Mouse (Mus musculus) spleen, adult 2 months (tissue): Measurements from ENCODE around the gene Hspa8. TPM values are rescaled to one million over a fixed set of nuclear protein-coding genes. Genes with fewer than 3 reads are reported as not detected.

ENCODE experiments used
- DNase-seq, 2 experiments: peaks; one replicate each; pipeline versions ENCODE4 v3.0.0 to v3.0.0-alpha.2; 2012 to 2021; ENCODE audit warnings: low spot score in 2 of 2, low read depth in 1 of 2
- H3K27ac ChIP-seq: fragments of 200-500 bp; 2 replicates; pipeline ENCODE4 v1.5.1; 2012; ENCODE audit warnings: low read length, inconsistent platforms; ENCODE audit not compliant: insufficient read depth
- H3K27me3 ChIP-seq: fragments of 200-500 bp; 2 replicates; pipeline ENCODE4 v1.6.1; 2012; ENCODE audit warnings: mild to moderate bottlenecking, moderate library complexity, low read length, inconsistent platforms; ENCODE audit not compliant: control insufficient read depth, insufficient read depth
- H3K36me3 ChIP-seq: fragments of 200-500 bp; 2 replicates; pipeline ENCODE4 v1.6.1; 2012; ENCODE audit warnings: mild to moderate bottlenecking, low read length, inconsistent platforms; ENCODE audit not compliant: control insufficient read depth, insufficient read depth
- H3K4me1 ChIP-seq: fragments of 200-500 bp; 2 replicates; pipeline ENCODE4 v1.6.1; 2011; ENCODE audit warnings: inconsistent platforms; ENCODE audit not compliant: control insufficient read depth, insufficient read depth, insufficient read length
- H3K4me3 ChIP-seq: fragments of 200-500 bp; 2 replicates; pipeline ENCODE4 v1.5.1; 2011; ENCODE audit warnings: mild to moderate bottlenecking, inconsistent platforms; ENCODE audit not compliant: insufficient read depth, insufficient read length; ENCODE audit errors: extremely low read depth
- CTCF ChIP-seq: fragments of 200-500 bp; IDR thresholded peaks from 2 replicates; pipeline ENCODE4 v1.5.1; 2011; ENCODE audit warnings: mild to moderate bottlenecking, inconsistent platforms; ENCODE audit not compliant: insufficient read depth, insufficient read length, insufficient replicate concordance; ENCODE audit errors: extremely low read depth
- POLR2A ChIP-seq: fragments of 200-500 bp; IDR thresholded peaks from 2 replicates; pipeline ENCODE4 v1.6.1; 2011; ENCODE audit warnings: low read depth, low read length, inconsistent platforms
- WGBS: fragments of 180-500 bp; shearing (Covaris S2); methylation state at CpG from one replicate; pipeline ENCODE4 v1.1.7; 2018; 5-methylcytosine and 5-hydroxymethylcytosine counted together
- polyA plus RNA-seq: library from polyadenylated mRNA; depleted of rRNA; stranded (reverse); fragments of >200 nt; gene quantifications from 2 replicates; pipeline ENCODE4 v1.2.3, GENCODE M21; 2012; rRNA removed

The Hspa8 gene
- polyA plus RNA-seq, result 1,187 and 1,452 TPM in 2 replicates

DNA sequence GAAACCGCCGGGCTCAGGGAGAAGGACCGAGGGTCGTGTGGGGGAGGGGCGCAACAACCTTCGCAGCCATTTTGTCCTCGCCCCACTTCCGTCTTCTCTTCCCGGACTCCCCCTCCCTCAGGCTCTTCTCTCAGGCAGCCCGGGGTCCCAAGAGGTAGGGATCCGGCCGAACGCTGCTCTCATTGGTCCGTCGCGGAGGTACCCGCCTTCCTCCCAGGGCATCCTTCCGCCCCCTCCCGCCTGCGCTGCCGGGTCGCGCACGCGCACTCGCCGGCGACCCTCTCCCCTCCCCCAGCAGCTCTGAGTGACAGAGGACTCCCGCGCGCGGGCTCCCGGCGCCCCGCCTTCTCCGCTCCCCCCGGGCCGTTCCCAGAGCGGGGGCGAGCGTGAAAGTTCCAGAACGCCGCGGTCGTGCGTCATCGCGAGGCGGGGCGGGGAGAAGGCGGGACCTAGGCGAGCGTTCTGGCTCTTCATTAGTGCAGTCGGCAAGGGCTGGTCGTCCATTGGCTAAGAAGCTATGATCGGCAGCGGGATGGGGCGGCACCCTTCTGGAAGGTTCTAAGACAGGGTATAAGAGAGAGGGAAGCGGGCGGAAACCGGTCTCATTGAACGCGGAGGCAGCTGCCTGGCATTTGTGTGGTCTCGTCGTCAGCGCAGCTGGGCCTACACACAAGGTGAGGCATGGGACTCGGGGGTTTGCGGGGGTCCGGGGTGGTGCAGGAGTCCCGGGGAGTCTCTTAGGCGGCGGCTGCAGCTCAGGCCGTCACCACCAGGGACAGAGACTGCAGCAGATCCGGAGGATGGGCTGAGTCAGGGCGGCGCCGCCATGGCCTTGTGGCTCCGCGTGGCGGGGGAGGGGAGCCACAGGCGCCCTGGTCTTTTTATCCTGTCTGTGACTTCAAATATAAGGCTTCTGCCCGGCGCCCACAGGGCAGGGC lies at the start of gene Hspa8:
TSS of gene Hspa8 (plus strand) at position 310 of the 938 bp plus-strand sequence.
- TF ChIP-seq CTCF (no peak), POLR2A (peak; percentile 100)
- Histone ChIP-seq H3K27me3 (no peaks in the 10 kb centered on the region), H3K27ac (peak within 1 kb of the TSS; percentile 99), H3K4me1 (no peaks in the 10 kb centered on the region; the same call in 1 of the 2 replicates), H3K36me3 (peaks cover 23% of the 10 kb centered on the region), H3K4me3 (peak within 1 kb of the TSS; percentile 98)
- WGBS, result under 1% methylated on average over 81 of the region's 83 CpGs
- peak; percentile 99 to 100 for DNase-seq

- 80% methylated on average over 3 of the region's 3 CpGs for WGBS
- no peaks in the 10 kb centered on the region for H3K36me3 ChIP-seq
- no peak for DNase-seq
- no peaks in the 10 kb centered on the region for H3K27me3 ChIP-seq
- H3K27ac ChIP-seq, result no peak overlapping the region
- H3K4me3 ChIP-seq, result no peak overlapping the region
- no peaks in the 10 kb centered on the region for H3K4me1 ChIP-seq
- no peak for TF ChIP-seq CTCF
- no peak for TF ChIP-seq POLR2A
These were observed 49.0 kb upstream of the Hspa8 start for GRCm38 (mm10) chr9:40751749-40752148.

- Histone ChIP-seq H3K27me3 (no peaks in the 10 kb centered on the region), H3K4me1 (peaks cover 2% of the 10 kb centered on the region; the same call in 1 of the 2 replicates), H3K27ac (no peak overlapping the region), H3K36me3 (no peaks in the 10 kb centered on the region), H3K4me3 (no peak overlapping the region)
- TF ChIP-seq CTCF (peak; percentile 47; the same call in 1 of the 2 replicates), POLR2A (no peak)
- DNase-seq, result peak; percentile 41 to 43
- WGBS, result 15% methylated on average over 4 of the region's 4 CpGs
These were observed 44.4 kb upstream of the Hspa8 start for GRCm38 (mm10) chr9:40756401-40756800.

DNA sequence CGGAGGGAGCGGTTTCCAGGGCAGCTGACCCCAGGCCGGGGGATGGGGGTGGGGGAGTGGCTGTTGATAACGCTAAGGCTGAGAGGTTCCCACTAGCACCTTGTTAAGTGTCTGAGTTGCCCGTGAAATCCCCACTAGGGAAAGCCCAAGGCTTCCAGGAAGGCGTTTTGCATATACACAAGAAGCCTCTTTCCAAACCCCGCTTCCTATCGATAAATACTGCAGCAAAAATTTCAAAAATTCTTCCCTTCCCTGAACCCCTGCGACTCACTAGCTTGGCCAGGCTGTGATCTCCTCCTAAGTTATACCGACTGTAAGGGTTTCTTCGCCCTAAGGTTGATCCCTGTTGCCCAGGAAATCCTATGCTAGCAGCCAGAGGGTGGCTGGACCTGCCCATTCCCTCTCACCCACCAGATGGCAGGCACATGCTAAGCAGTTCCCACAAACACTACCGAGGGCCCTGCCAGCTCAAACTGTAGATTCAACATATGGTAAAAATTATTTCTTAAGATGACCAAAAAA lies 43.6 kb upstream of the Hspa8 start:
- DNase-seq, result peak in 1 of 2 experiments; percentile 26
- H3K4me1 ChIP-seq, result peaks cover 2% of the 10 kb centered on the region; the same call in 1 of the 2 replicates
- H3K27ac ChIP-seq, result no peak overlapping the region
- 24% methylated on average over 12 of the region's 12 CpGs for WGBS
- TF ChIP-seq CTCF (no peak), POLR2A (no peak)
- H3K36me3 ChIP-seq, result no peaks in the 10 kb centered on the region
- no peaks in the 10 kb centered on the region for H3K27me3 ChIP-seq
- no peak overlapping the region for H3K4me3 ChIP-seq

DNA sequence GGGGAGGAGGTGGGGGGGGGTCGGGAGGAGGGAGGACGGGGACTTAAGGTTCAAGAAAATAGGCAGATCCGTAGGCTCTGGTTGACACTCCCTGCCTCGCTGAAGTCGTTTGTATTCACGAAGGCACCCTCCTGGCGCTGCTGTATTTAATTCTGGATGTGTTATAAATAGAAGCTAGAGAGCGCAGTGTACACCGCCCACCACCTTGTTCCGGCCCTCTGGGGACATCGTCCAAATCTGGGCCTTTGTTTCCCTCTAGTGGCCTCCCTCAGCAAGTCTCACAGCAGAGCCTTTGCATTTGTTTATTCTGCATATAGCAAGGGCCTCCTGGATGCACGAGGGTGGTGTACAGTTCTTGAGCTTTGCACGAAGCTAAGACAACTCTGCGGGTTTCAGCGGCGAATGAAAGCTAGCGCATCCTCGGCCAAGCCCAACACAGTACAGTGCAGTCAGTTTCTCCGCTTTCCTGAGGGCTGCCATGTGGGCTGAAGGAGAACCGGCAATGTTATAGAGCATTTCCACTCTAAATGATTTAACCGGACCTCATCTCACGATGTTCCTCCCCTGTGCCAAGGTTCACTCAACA lies 43.0 kb upstream of the Hspa8 start:
- Histone ChIP-seq H3K27ac (no peak overlapping the region; the same call in 1 of the 2 replicates), H3K4me3 (peak overlapping the region; percentile 46; the same call in 1 of the 2 replicates), H3K27me3 (no peaks in the 10 kb centered on the region), H3K4me1 (peaks cover 2% of the 10 kb centered on the region; the same call in 1 of the 2 replicates), H3K36me3 (no peaks in the 10 kb centered on the region)
- 6% methylated on average over 22 of the region's 22 CpGs for WGBS
- TF ChIP-seq CTCF, result peak; percentile 66; the same call in 1 of the 2 replicates
- TF ChIP-seq POLR2A, result no peak
- DNase-seq, result peak; percentile 63 to 66

- Histone ChIP-seq H3K4me3 (no peak overlapping the region), H3K27me3 (no peaks in the 10 kb centered on the region), H3K27ac (no peak overlapping the region), H3K36me3 (no peaks in the 10 kb centered on the region), H3K4me1 (no peaks in the 10 kb centered on the region; the same call in 1 of the 2 replicates)
- WGBS, result 55% methylated on average over 6 of the region's 6 CpGs
- no peak for DNase-seq
- no peak for TF ChIP-seq CTCF
- TF ChIP-seq POLR2A, result no peak
These were observed 38.4 kb upstream of the Hspa8 start for GRCm38 (mm10) chr9:40762354-40762753.

DNA sequence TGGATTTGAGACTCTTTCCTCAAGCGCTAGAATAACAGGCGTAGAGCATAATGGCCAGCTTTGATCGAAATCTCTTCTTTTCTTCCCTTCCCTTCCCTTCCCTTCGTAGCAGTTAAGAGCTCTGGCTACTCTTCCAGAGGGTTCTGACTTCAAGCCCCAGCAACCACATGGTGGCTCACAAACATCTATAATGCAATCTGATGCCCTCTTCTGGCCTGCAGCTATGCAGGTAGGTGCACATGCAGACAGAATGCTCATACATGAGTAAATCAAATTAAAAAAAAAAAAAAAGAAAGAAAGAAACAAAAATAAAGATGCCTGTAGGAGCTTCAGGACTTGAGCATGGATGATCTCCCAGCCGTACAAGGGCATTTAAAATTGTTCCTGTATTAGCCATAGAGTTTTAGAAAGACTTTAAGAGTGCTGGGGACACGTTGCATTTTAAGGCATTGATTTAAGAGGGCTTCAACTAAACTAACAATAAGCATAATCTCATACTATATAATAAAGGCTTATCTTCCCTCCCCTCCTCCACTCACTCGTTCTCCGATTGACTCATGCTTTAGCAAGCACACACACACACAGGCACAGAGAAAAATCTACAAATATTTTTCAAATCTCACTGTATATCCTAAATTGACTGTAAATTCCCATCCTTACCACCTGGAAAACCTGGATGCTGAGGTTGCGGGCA lies 35.8 kb upstream of the Hspa8 start:
- TF ChIP-seq CTCF (no peak), POLR2A (no peak)
- Histone ChIP-seq H3K36me3 (no peaks in the 10 kb centered on the region), H3K27ac (no peak overlapping the region), H3K4me3 (no peak overlapping the region), H3K27me3 (no peaks in the 10 kb centered on the region), H3K4me1 (no peaks in the 10 kb centered on the region; the same call in 1 of the 2 replicates)
- no peak for DNase-seq
- WGBS, result 73% methylated on average over 8 of the region's 9 CpGs
